Mouse (Mus musculus) thymus, postnatal 4 days (tissue): Measurements from ENCODE around the gene Gm49366.
"Not testable (repeated sequence)": the region's sequence is repeated elsewhere in the genome, so short reads cannot be mapped to it uniquely, and the experiment has no call there.

Experiments
- DNase-seq: peaks from one replicate; pipeline ENCODE4 v3.0.0; 2021

Gm49366 gene

GRCm38 (mm10) chr12:84033302-84033701, 5.4 kb upstream of the Gm49366 start:
- DNase-seq = not testable (repeated sequence)

GRCm38 (mm10) chr12:84034108-84034507, 4.6 kb upstream of the Gm49366 start:
- DNase-seq = no peak

GRCm38 (mm10) chr12:84038241-84038640, 494 bp upstream of the Gm49366 start, which contains the start of gene Acot4:
Gene Acot4, plus strand, starts transcription at chr12:84038379.
- DNase-seq = peak; percentile 12

- DNase-seq = no peak
Measured at GRCm38 (mm10) chr12:84042248-84042647, 3.5 kb downstream of the Gm49366 start.

DNA sequence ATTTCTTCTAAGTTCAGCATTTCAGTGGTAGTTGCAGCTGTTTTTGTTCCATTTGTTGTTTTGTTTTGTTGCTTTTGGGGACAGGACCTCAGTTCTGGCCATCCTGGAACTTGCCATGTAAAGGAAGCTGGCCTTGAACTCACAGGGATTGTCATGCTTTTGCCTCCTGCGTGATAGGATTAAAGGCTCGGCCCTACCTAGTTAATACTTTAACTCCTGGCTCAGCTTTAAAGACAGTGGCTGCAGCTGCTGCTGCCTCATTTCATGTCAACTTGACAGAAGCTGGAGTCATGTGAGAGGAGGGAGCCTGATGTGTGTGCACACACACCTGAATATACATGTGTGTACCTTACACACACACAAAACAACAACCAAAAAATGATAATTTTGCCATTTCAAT, 5.3 kb downstream of the Gm49366 start:
- DNase-seq = no peak

DNA sequence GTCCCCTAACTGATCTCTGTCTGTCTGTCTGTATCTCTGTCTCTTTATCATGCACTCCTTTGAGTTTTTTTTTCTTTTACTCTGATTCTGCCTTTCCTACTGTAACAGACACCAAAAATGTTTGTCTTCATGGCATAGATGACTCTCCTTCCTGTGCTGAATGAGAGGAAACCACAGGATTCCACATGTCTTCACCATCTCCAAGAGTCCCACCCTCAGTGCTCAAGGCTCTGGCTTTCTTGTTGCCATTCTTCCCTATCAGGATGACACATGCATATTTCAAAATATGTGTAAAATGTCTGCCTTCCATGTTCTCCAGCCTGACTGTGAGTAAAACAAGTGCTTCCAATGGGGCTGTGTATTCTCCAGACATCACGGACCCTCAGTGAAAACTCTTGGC, 8.2 kb downstream of the Gm49366 start:
- DNase-seq = no peak

- not testable (repeated sequence) for DNase-seq
Measured at GRCm38 (mm10) chr12:84050744-84051143, 12.0 kb downstream of the Gm49366 start.

- DNase-seq = no peak
Measured at GRCm38 (mm10) chr12:84051937-84052474, 13.3 kb downstream of the Gm49366 start, which contains the start of gene Acot3. Gene Acot3, plus strand, starts transcription at chr12:84052144.

- no peak for DNase-seq
Measured at GRCm38 (mm10) chr12:84052609-84053008, 13.9 kb downstream of the Gm49366 start.

- no peak for DNase-seq
Measured at GRCm38 (mm10) chr12:84053173-84053572, 14.4 kb downstream of the Gm49366 start.

GRCm38 (mm10) chr12:84053679-84054391, 15.1 kb downstream of the Gm49366 start:
- peak; percentile 39 for DNase-seq

DNA sequence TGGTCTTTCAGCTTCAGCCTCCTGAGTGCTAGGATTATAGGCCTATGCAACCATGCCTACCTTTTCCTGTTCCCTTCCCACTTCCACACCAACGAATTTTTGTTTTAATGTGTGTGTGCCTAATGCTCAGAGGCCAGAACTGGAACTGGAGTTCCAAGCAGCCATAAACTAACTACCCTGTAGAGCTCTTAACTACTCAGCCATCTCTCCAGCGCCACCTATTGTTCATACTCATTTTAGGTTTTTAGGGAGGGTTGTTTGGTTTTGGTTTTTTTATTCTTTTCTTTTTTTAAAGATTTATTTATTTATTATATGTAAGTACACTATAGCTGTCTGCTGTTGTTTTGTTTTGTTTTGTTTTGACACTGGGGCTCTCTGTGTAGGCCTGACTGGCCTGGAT, 22.2 kb downstream of the Gm49366 start:
- no peak for DNase-seq

DNA sequence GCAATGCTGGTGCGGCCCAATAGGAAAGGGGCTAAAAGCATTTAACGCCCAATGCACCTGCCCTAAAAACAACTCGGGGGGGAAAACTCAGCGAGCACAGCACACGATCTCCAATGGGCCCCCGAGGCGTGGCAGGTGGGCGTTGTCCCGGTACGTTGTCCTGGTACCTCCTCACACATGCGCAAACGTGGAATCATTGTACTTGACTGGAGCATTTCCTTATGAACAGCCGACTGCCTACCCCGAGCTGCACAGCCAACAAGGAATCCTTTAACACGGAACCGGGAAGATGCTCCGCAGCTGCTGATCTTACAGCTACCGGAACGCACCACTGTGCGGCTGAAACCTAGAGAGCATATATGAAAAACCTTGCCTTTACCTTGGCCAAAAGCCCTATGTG, 23.6 kb downstream of the Gm49366 start:
- DNase-seq = no peak

GRCm38 (mm10) chr12:84063228-84063627, 24.5 kb downstream of the Gm49366 start:
- DNase-seq = peak; percentile 59

- DNase-seq = no peak
Measured at GRCm38 (mm10) chr12:84063833-84064232, 25.1 kb downstream of the Gm49366 start.

- DNase-seq = no peak
Measured at GRCm38 (mm10) chr12:84064621-84065020, 25.9 kb downstream of the Gm49366 start.

- no peak for DNase-seq
Measured at GRCm38 (mm10) chr12:84067752-84068151, 29.0 kb downstream of the Gm49366 start.

- DNase-seq = no peak
Measured at GRCm38 (mm10) chr12:84068296-84068695, 29.6 kb downstream of the Gm49366 start.

GRCm38 (mm10) chr12:84068986-84069385, 30.3 kb downstream of the Gm49366 start, which contains the start of gene Acot5:
Gene Acot5, plus strand, starts transcription at chr12:84069325.
- no peak for DNase-seq

GRCm38 (mm10) chr12:84069582-84069981, 30.8 kb downstream of the Gm49366 start:
- DNase-seq = peak; percentile 62

- no peak for DNase-seq
Measured at GRCm38 (mm10) chr12:84071696-84072095, 33.0 kb downstream of the Gm49366 start.

DNA sequence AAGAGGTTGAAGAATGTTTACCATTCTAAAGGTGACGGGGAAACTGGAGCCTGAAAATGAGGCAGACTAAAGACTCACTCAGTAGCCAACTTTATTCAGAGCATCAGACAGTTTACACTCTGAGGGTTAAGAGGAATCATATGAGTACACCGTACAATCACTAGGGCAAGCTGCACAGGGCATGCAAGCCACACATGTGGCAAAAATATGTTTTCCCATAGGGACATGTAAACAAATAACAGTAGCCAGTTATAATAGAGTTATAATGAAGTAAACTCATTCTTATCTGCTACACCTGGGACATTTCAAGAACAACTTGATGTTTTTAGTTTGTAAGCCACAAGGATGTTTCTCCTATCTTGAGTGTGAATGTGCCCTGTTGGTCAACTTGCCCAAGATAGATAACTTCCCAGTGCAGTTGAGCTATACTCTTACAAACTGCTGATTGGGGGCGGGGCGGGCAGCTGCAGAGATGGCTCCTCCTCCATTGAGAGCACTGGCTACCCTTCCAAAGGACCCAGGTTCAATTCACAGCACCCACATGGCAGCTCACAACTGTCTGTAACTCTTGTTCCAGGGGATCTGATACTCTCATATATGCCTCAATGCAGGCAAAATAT, 38.7 kb downstream of the Gm49366 start:
- no peak for DNase-seq

DNA sequence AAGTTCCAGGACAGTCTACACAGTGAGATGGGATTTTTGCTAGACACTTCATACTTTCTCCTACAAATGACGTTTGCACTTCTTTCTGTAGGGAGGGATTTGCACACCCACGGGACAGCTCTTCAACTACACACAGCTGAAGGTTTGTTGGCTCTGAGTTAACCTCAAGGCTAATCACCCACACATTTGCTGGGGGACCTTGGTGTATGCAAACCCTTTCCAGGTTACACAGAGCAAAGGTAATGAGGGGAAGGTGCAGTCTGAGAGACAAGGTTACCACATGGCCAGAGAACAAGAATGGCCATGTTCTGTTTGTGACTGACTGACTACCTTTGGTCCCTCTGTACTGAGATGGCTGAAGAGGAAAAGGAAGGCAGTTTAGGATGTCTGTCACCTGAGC, 45.1 kb downstream of the Gm49366 start:
- DNase-seq = no peak

- no peak for DNase-seq
Measured at GRCm38 (mm10) chr12:84084581-84084980, 45.8 kb downstream of the Gm49366 start.
